ENCODE assay signal across 8 mouse cellular contexts in the genomic region with DNA sequence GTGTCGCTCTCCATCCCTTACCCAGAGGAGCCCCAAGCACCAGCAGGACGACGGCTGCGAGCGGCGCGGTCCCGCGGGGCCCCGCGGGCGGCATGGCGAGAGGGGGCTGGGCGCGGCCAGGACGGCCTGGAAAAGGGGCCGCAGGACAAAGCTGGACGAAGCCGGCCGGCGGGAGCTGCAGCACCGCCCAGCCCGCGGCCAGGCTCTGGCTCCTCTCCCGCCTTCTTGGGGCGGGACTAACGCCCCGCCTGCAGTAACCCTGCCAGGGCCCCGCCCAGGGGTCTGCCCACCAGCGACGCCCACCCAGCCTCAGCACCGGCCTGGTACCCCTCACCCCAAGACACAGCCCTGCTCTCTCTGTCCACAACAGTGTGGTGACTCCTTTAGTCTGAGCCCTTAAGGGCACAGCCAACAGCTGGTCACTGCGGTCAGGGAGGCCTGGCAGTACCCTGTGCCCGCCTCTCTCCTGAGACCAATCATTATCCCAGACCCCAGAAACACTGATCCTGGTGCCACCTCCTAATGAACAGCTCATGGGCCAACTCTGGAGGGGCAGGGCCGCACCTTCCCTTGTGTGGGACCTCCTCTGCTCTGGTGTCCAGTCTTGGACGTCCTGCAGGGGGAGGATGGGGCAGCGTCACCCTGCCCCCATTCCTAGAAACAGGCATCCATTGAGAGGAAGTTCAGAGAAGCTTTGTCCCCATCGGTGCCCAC. TPM values are rescaled to one million over a fixed set of nuclear protein-coding genes. Genes with fewer than 3 reads are reported as not detected.
A peak's percentile ranks its signal among the peaks of the same experiment; 100 is the strongest.
DNase-seq lines count a peak whose midpoint lies in the region; ATAC-seq and TF ChIP-seq lines count a peak whose summit lies in the region.

A gene (minus strand): TSS at position 370 of the 714 bp plus-strand sequence.

- no peaks in the 10 kb centered on the region for H3K27me3 ChIP-seq in cerebellum, adult 2 months (ENCODE audit: control insufficient read depth, insufficient read depth, low read length)
- H3K27me3 ChIP-seq in lung, embryonic 16.5 days (ENCODE audit: control insufficient read depth, insufficient read depth, low read depth, low read length) = no peaks in the 10 kb centered on the region

- no peak for TF ChIP-seq CTCF in cerebellum, adult 2 months (IDR thresholded peaks at IDR 0.05; ENCODE audit: borderline replicate concordance, insufficient read depth, low read depth, low read length)

- no peaks in the 10 kb centered on the region for H3K9me3 ChIP-seq in lung, embryonic 16.5 days (ENCODE audit: control insufficient read depth, low read length)

- peak within 1 kb of the TSS; percentile 77 for H3K9ac ChIP-seq in lung, embryonic 16.5 days (ENCODE audit: low read length)

- peak; percentile 10 to 22; a peak in 1 of 4 replicates for ATAC-seq in hematopoietic stem cell, adult 5-6 weeks (replicated peaks in 1 of 2; ENCODE audit: insufficient read depth in 1 of 2, low FRiP score in 2 of 2, low TSS enrichment in 1 of 2, low read depth in 1 of 2, poor library complexity in 2 of 2, severe bottlenecking in 2 of 2)
- ATAC-seq in lung, embryonic 16.5 days (ENCODE audit: low read depth) = peak; percentile 94

- TF ChIP-seq POLR2A in cerebellum, adult 2 months (IDR thresholded peaks at IDR 0.05; ENCODE audit: borderline replicate concordance, insufficient read depth, low read length) = peak; percentile 41; the same call in 1 of the 2 replicates

- H3K36me3 ChIP-seq in lung, embryonic 16.5 days (ENCODE audit: control insufficient read depth, insufficient read depth, low read length) = no peaks in the 10 kb centered on the region

- WGBS in cerebellum, adult 2 months = 3% methylated on average over 38 of the region's 38 CpGs
- WGBS in lung, embryonic 16.5 days = 1% methylated on average over 38 of the region's 38 CpGs

- H3K4me2 ChIP-seq in lung, embryonic 16.5 days (ENCODE audit: low read depth, low read length) = peak within 1 kb of the TSS; percentile 98

- peak within 1 kb of the TSS; percentile 78 for H3K4me3 ChIP-seq in cerebellum, adult 2 months (replicated peaks; ENCODE audit: insufficient read depth, low read depth, low read length)
- peak within 1 kb of the TSS; percentile 73 for H3K4me3 ChIP-seq in lung, embryonic 16.5 days (ENCODE audit: low read length)

- peak; percentile 93 for DNase-seq in NIH3T3 (ENCODE audit: low read depth)
- peak; percentile 78 to 81 for DNase-seq in cerebellum, adult 2 months
- peak; percentile 76 for DNase-seq in forelimb bud, embryonic 11.5 days (ENCODE audit: low read depth, low spot score)
- DNase-seq in layer of hippocampus, postnatal 10 days (ENCODE audit: low spot score in 2 of 2) = peak; percentile 81 to 88
- DNase-seq in ovary, postnatal 14 days (ENCODE audit: low spot score) = peak; percentile 58
- no peak for DNase-seq in spleen, postnatal 14 days (ENCODE audit: low spot score in 2 of 2)

- H3K4me1 ChIP-seq in cerebellum, adult 2 months (ENCODE audit: control insufficient read depth, insufficient read depth, low read length) = peaks cover 34% of the 10 kb centered on the region
- H3K4me1 ChIP-seq in lung, embryonic 16.5 days (replicated peaks; ENCODE audit: control insufficient read depth, insufficient read depth, low read length) = peaks cover 9% of the 10 kb centered on the region

- peak within 1 kb of the TSS; percentile 81 for H3K27ac ChIP-seq in cerebellum, adult 2 months (ENCODE audit: insufficient read depth, low read length)
- H3K27ac ChIP-seq in lung, embryonic 16.5 days (ENCODE audit: low read length) = peak within 1 kb of the TSS; percentile 48; the same call in 1 of the 2 replicates

RNA-seq across cellular contexts. Expression of the gene that starts here (rescaled TPM):
- polyA plus RNA-seq in cerebellum, adult 2 months (2012; rRNA removed) = 130 and 147 TPM in 2 replicates
- not detected in 2 replicates for total RNA-seq in hematopoietic stem cell, adult 5-6 weeks (2017)
- 100 to 1,000 TPM in 1 of 2 experiments, 10 to 100 TPM in 1; 99.4 to 105 TPM for total RNA-seq in layer of hippocampus, postnatal 10 days (2021)
- 24.4 and 25.4 TPM in 2 replicates for polyA plus RNA-seq in lung, embryonic 16.5 days (2015; fragmentation: Nextera tagmentation; extraction: Ambion mirVana)

Comparison
In these comparisons a context has a peak if more than half of its experiments do, and no peak if none do; other contexts are left out.
1. RNA of the gene that starts here (total RNA-seq): 99.4 to 105 TPM in layer of hippocampus, postnatal 10 days; not detected in hematopoietic stem cell, adult 5-6 weeks; every median in the first group is over 100 times any median in the second.
2. Peak in ATAC-seq in hematopoietic stem cell, adult 5-6 weeks; RNA of the gene not detected or under 1 TPM.
3. DNase-seq: peak in NIH3T3 (single experiment), cerebellum, adult 2 months (2 of 2), forelimb bud, embryonic 11.5 days (single experiment), layer of hippocampus, postnatal 10 days (2 of 2) and ovary, postnatal 14 days (single experiment); none in spleen, postnatal 14 days (0 of 2).